Mouse (Mus musculus) kidney, adult 8-10 months (tissue): ENCODE results near the gene Gm49320.
"Not testable (repeated sequence)": the region's sequence is repeated elsewhere in the genome, so short reads cannot be mapped to it uniquely, and the experiment has no call there.

Experiments used
- DNase-seq, 2 experiments: peaks; one replicate each; pipeline ENCODE4 v3.0.0; 2022

The Gm49320 gene

DNA sequence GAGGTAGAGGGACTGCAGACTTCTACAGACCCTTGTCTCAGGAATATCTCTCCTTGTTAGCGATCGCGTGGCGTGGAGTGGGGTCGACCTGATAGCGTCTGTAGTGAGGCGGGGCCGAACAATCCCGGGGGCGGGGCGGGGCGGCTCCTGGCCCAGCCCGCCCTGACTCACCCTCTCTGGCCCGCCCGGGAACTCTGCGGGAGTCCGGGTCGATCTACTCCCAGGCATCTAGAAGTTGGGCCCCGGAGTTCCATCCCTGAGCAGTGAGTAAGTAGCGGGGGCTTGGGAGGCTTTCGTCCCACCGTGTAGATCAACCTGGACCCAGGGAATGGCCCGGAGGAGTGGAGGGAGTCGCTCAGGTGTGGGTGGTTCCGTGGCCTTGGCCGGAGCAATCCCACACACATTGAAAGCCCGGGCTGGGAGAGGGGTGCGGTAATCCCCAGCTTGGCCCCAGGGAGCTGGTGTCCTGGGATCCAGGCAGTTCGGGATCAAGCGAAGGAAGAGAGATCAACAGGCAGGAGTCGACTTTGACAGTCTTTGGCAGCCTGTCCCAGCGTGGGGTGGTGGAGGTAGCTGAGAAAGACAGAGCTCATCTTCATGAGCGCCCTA is 11.8 kb upstream of the Gm49320 start, which contains the start of gene Lrrc8e:
Gene Lrrc8e (plus strand): TSS at position 89 of the 609 bp plus-strand sequence.
- no peak for DNase-seq

DNA sequence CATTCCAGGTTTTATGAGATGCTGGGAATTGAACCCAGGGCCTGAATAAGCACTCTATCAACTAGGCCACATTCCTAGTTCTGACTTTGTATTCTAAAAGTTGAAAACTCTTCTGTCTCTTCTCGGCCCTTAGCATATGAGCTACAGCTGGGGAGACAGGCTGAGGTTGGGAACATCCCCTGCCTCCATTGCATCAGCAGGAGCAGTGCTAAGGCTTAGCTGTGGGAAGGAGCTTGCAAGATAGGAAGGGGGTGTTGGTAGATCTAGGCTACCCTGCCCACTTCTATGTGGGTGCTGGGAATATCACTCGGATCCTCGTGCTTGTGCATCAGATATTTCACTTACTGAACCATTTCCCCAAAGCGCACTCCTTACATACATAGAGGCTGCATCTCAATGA is 10.7 kb upstream of the Gm49320 start:
- no peak for DNase-seq

DNA sequence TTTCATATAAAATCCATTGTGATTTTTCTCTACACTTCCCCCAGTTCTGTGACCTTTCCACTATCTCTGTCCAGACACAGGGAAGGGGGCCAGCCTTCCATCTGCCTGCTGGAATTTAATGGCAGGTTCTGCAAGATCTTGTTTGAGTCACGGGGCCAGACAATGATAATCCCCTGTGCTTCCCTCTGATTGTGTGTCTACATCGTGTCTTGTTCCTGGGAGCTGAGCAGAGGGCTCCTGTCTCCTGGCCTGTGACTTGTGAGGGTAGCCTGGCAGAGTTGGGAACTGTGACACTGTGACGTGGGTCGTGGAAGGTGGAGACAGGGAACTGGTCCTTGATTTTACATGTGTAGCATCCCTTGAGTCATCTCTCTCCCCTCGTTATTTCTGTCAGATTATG is 8.9 kb upstream of the Gm49320 start:
- DNase-seq, result no peak

DNA sequence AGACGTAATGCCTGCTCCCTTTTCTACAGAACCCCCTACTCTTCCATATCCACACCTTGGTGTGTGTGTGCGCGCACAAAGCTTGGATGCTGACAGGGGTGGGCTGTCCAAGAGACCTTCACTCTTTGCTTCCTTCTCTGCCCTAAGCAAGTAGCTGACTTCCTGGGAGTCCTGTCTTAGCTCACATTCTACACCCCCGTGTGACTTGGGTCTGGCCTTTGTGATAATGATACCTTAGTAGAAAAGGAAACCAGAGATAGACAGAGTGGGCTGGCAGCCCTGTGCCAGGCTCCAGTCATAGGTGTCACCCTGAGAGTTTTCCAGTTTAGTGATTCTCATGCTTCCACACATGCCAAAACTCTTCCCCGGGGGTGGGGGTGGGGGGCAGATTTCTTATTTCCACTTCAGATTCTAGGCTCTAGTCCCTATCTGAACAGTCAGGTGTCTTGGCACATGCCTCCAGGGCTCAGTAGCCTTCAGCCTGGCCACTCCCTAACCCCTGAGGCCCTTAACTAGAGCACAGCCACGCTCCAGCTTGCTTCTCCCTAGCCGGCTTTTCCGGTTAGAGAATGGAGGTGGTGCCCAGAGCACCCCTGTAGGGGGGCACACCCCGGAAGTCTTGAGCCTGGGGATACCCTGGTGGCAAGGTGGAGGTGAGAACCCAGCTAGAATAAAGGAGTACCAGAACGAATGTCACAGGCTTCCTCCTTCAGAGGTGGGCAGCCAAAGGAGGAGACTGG is 7.9 kb upstream of the Gm49320 start:
- no peak for DNase-seq

DNA sequence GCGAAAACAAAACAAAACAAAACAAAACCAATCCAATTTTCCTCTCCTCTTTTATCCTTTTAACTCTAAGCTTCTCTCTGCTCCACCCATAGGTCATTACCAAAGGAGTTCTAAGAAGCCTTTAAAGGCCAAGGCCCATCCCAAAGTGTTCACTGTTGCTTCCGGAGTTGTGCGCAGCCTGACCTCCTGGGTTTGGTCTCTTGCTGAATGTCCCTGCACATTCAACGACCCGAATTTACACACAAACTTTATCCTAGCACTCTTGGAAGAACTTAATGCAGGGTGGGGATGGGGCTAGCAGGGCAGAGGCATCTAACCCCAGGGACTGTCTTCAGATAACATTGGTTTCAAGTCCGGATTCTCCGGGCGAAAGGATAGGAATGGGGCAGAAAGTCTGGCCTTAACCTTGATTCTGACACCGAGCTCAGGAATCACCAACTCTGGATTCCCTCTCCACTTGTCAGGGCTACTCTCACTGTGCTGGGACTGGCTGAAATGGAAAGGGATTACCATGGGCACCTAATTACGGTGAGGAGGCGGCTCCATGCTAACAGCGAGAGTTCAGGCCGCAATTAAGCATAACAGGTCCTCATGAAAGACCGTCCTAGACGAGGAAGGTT is 741 bp upstream of the Gm49320 start:
- DNase-seq, result peak in 1 of 2 experiments; percentile 46

DNA sequence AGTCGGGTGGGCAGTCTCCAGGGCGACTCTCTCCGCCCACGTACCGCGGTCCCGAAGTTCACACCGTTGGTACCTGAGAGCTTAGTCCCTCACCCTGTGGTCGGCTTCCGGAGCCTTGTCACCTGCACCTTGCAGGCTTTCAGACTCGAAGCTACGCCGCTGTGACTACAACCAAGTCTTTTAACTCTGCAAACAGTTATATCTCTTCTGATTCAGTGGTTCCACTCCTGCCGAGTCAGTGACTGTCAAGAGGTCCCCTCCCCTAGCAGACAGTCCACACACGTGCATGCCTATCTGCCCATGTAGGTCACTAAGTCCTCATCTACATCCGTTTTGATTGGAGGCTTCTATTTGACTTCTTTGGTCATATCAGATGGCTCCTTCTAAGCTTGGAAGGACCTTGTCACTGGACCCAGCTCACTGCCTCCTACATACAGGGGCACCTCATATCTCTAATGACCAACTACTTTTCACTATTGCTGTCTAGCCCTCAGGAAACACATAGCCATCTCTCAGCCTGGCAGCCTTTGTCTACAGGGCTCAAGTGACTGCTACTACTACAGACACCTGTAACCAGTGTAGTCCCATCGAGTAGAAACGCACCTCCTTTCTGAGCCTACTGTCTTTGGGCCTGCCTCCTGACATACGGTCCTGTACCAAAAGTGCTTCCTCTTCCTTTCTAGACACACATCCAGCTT is 677 bp downstream of the Gm49320 start:
- DNase-seq, result no peak

- DNase-seq, result no peak
Measured at GRCm38 (mm10) chr8:4245061-4245460, 6.4 kb downstream of the Gm49320 start.

GRCm38 (mm10) chr8:4245737-4246136 is 7.1 kb downstream of the Gm49320 start:
- DNase-seq, result no peak

- DNase-seq, result no peak
Measured at GRCm38 (mm10) chr8:4247241-4247640, 8.6 kb downstream of the Gm49320 start.

DNA sequence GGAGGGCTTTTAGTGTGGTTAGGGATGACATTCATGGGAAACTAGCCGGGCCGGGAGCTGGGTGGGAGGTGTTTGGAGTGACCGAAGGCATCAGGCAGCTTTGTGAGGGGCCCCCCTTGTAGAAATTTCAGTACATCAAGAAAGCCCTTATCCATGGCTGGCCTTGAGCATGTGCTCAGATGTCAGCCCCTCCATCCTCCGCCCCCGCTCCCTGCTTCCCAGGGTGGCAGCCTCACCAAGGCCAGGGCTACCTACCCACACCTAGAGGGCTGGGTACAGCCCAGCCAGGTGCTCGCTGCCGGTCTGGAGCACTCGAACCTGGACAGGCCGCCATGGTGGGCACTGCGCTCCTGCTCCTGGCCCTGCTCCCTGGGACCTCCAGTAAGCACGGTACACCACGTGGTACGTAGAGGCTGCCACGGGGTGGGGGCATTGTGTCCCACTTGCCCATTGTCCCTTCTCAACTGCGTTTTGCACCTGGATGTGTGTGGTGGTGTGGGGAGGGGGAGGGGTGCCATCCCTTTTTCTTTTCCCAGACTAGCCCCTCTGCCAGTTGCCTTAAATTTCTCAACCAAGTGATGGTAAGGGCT is 9.4 kb downstream of the Gm49320 start, which contains the start of gene Tgfbr3l:
Gene Tgfbr3l (plus strand): TSS at position 264 of the 590 bp plus-strand sequence.
- no peak for DNase-seq

- DNase-seq, result no peak
Measured at GRCm38 (mm10) chr8:4249213-4249612, 10.5 kb downstream of the Gm49320 start.

DNA sequence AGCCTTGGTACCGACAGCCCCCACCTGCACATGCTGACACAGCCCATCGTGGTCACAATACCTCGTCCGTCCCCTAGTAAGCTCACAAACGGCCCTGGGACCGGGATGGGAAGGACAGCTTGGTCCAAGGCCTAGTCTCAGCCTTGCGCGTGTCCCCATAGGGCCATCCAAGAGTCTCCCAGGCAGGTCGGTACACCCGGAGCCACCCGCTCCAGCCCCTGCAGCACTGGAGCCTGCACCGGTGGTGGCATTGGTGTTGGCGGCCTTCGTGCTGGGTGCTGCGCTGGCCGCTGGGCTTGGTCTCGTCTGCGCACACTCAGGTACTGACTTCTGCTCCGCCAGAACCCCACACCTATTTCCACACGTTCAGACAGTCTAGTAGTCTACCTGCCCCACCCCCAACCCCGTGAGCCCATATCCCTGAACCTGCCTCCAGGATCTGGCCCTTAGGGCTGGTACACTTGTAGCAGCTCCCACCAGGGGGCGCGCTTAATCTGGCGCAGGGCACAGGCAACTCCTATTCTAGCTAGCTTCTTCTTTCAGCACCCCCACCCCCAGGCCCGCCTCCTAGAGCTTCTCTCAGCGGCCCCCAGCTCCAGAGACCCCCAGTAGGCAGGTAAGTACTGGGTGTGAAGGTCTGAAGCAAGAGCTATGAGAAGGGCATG is 11.8 kb downstream of the Gm49320 start:
- peak; percentile 72 to 84 for DNase-seq

DNA sequence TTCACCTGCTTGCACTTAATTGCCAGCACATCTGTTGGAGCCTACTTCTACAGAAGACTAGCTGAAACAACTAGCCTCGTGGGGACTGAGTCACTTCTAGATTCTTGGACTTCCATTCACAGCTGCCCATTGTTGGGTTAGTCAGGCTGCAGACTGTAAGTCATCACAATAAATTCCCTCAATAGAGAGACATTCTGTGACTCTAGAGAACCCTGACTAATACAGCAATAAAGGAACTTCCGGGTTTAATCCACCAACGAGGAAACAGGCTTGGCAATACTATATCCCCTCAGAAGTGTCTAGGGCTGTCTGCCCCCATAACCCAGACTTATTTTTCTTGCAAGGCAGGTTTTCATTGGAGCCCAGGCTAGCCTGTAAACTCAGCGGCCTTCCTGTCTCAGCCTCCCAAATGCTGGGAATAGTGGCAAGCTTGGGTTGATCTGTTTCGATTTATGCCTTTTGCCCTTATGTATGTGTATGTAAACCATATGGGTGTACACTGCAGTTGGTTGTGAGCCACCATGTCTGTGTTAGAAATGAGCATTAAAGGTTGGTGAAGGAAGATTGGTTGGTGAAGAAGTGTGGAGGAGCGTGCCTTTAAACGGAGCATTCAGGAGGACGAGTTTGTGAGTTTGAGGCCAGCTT is 13.6 kb downstream of the Gm49320 start:
- DNase-seq, result no peak

GRCm38 (mm10) chr8:4252934-4253841 is 14.5 kb downstream of the Gm49320 start, which contains the start of gene Snapc2:
Gene Snapc2, plus strand, starts transcription at chr8:4253080.
- DNase-seq, result peak; percentile 94 to 96

DNA sequence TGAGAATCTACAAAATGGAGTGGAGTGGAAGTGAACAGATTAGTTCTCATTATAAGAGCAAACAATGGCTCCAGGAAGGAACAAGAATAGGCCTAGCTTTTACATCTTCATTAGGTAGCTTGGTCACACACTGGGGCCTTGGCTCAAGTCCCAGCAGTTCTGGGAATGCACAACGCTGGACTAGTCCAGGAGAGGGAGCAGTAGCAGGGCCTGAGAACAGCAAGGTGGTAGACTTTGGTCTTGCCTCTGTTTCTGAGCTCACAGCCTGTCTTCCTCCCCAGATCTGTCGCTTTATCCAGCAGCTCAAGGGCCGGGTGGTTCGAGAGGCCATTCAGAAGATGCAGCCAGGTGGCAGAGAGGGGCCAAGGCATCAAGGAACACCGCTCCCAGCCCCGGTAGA is 15.3 kb downstream of the Gm49320 start:
- DNase-seq, result peak; percentile 82 to 86

DNA sequence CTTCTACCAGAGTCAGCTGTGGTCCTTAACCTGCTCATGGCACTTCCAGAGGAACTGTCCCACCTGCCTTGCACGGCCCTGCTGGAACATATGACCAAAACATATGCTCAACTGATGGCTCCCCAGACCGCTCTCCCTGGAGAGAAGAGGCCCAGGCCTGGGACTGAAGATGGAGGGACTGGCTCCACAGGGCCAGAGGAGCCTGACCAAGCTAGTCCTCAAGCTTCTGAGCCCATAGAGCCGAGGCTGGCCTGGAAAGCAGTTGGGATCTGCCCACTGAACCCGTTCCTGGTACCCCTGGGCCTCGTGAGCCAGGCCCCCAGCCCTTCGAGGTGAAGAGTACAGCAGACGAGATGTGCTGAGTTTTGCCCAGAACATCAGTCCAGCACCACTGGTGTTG is 16.8 kb downstream of the Gm49320 start:
- not testable (repeated sequence) for DNase-seq

- DNase-seq, result no peak
Measured at GRCm38 (mm10) chr8:4256911-4257310, 18.2 kb downstream of the Gm49320 start.

DNA sequence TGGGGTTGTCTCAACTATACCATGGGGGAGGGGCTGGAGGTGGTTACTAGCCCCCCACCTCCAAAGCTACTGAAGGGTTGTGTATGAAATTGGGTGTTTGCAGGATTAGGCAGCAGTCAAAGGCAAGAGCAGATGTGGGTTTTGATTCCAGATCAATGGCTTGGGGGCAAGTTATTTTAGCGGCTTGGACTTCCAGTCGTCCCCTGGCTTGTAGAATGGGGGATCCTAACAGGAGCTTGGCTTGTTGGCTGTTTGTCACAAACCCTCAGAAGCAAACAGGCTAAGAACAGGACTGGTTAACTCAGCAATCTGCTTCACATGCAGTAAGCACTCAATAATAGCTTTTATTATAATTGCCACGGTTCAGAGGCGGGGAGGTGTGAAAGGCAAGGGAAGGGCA is 18.7 kb downstream of the Gm49320 start:
- no peak for DNase-seq

GRCm38 (mm10) chr8:4258233-4258632 is 19.6 kb downstream of the Gm49320 start:
- peak in 1 of 2 experiments; percentile 63 for DNase-seq

DNA sequence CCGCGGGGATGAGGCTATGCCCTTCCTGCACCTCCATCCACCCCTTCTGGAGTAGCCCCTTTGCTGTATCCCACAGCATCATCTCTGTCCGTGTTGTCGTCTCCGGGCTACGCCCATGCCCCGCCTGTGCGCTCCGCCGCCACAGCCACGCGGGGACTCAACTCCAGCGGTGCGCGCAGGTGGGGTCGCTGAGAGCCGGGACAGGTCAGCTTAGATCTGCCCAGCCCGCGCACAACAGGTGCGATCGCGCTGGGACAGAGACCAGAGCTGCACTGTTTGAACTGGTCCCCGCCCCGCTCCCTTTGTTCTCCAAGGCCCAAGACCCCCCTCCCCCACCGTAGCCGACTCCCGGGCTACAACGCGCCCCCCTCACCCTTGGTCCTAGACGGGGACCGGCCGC is 20.0 kb downstream of the Gm49320 start:
- no peak for DNase-seq
